Mouse (Mus musculus) myocyte (in vitro differentiated cells): ENCODE measurements around the gene Thap8. TPM values are rescaled to one million over a fixed set of nuclear protein-coding genes. Genes with fewer than 3 reads are reported as not detected.

Experiments used
- H3K27me3 ChIP-seq: one replicate; pipeline ENCODE4 v1.6.1; 2011; ENCODE audit not compliant: control insufficient read depth, insufficient read depth, insufficient read length
- H3K36me3 ChIP-seq: one replicate; pipeline ENCODE4 v1.6.1; 2011; ENCODE audit not compliant: control insufficient read depth, insufficient read depth
- H3K4me2 ChIP-seq: one replicate; pipeline ENCODE4 v1.6.1; 2011; ENCODE audit warnings: low read depth, control low read depth
- H3K4me3 ChIP-seq: one replicate; pipeline ENCODE4 v1.5.1; 2011; ENCODE audit warnings: mild to moderate bottlenecking, control low read depth, moderate library complexity
- H3K79me2 ChIP-seq: one replicate; pipeline ENCODE4 v1.6.1; 2011; ENCODE audit not compliant: control insufficient read depth, insufficient read depth
- H3ac ChIP-seq: one replicate; pipeline ENCODE4 v1.6.1; 2011; ENCODE audit not compliant: control insufficient read depth, insufficient read length
- CEBPB ChIP-seq: IDR thresholded peaks from 2 replicates; pipeline ENCODE4 v1.6.1; 2011; ENCODE audit warnings: mild to moderate bottlenecking, moderate library complexity; ENCODE audit not compliant: poor library complexity, insufficient read depth, severe bottlenecking
- E2F4 ChIP-seq: IDR thresholded peaks from one replicate; pipeline ENCODE4 v1.6.1; 2011; ENCODE audit warnings: mild to moderate bottlenecking, control low read depth, moderate library complexity; ENCODE audit not compliant: insufficient read depth
- MAX ChIP-seq: IDR thresholded peaks from one replicate; pipeline ENCODE4 v1.6.1; 2011; ENCODE audit warnings: low read depth, mild to moderate bottlenecking, control low read depth
- MYOD1 ChIP-seq, 3 experiments: IDR thresholded peaks; one replicate each; pipeline ENCODE4 v1.6.1; 2011; ENCODE audit warnings: control low read depth in 2 of 3, low read depth in 2 of 3, mild to moderate bottlenecking in 2 of 3, moderate library complexity in 1 of 3; ENCODE audit not compliant: insufficient read length in 2 of 3, control insufficient read depth in 1 of 3
- MYOG ChIP-seq, 3 experiments: IDR thresholded peaks; one replicate each; pipeline ENCODE4 v1.6.1; 2011; ENCODE audit warnings: control low read depth in 2 of 3, low read depth in 2 of 3, mild to moderate bottlenecking in 2 of 3; ENCODE audit not compliant: insufficient read length in 2 of 3, control insufficient read depth in 1 of 3, insufficient read depth in 1 of 3
- POLR2A ChIP-seq: IDR thresholded peaks from one replicate; pipeline ENCODE4 v1.6.1; 2011; ENCODE audit warnings: low read depth, mild to moderate bottlenecking, control low read depth, moderate library complexity; ENCODE audit not compliant: insufficient read length
- POLR2AphosphoS2 ChIP-seq: IDR thresholded peaks from one replicate; pipeline ENCODE4 v1.6.1; 2011; ENCODE audit warnings: low read depth, control low read depth; ENCODE audit not compliant: insufficient read length
- REST ChIP-seq: IDR thresholded peaks from one replicate; pipeline ENCODE4 v1.6.1; 2011; ENCODE audit warnings: mild to moderate bottlenecking, control low read depth, moderate library complexity; ENCODE audit not compliant: insufficient read depth, insufficient read length
- SRF ChIP-seq: IDR thresholded peaks from one replicate; pipeline ENCODE4 v1.6.1; 2011; ENCODE audit warnings: low read depth; ENCODE audit not compliant: control insufficient read depth, insufficient read length
- TCF12 ChIP-seq: IDR thresholded peaks from one replicate; pipeline ENCODE4 v1.6.1; 2011; ENCODE audit warnings: mild to moderate bottlenecking, control low read depth; ENCODE audit not compliant: poor library complexity, insufficient read depth, severe bottlenecking
- TCF3 ChIP-seq: IDR thresholded peaks from one replicate; pipeline ENCODE4 v1.6.1; 2011; ENCODE audit warnings: low read depth, control low read depth; ENCODE audit not compliant: insufficient read length
- USF1 ChIP-seq: IDR thresholded peaks from one replicate; pipeline ENCODE4 v1.6.1; 2011; ENCODE audit warnings: low read depth, mild to moderate bottlenecking, control low read depth, moderate library complexity
- polyA plus RNA-seq: library from polyadenylated mRNA; unstranded; fragments of >200 nt; fragmentation: generic; extraction: Trizol; gene quantifications from one replicate; pipeline ENCODE4 v1.2.1, GENCODE M21; 2012; ENCODE audit warnings: missing spikeins

Thap8 gene
- polyA plus RNA-seq, 1 experiment = 0.02 TPM

DNA sequence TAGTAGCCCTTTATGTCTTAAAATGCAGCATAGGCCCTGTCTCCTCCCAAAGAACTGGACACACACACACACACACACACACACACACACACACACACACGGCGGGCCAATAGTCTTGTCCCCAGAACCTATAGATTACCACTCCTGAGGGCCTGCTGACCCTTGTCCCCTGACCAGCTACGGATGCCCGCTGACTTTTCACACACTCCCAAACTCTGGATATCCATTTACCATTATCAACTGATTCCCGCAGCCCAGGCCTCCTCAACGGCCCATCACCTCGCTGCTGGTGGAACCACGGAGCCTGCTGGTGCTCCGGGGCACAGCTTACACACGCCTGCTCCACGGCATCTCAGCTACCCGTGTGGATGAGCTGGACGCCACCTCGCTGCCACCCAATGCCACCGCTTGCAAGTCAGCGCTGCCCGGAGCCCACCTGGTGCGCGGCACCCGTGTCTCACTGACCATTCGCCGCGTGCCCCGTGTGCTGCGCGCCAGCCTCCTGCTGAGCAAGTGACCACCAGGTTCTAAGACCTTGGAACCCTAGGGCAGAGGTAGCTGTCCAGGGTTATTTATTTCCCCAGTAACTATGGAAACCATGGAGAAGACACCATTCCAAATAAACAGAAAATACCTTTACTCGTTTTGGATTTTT, 33.9 kb downstream of the Thap8 start:
- Histone ChIP-seq H3K36me3 (no peaks in the 10 kb centered on the region), H3K79me2 (no peaks in the 10 kb centered on the region), H3K27me3 (no peaks in the 10 kb centered on the region), H3K4me3 (no peak overlapping the region), H3ac (no peak overlapping the region), H3K4me2 (no peak overlapping the region)
- peak in 1 of 3 experiments; percentile 16 for TF ChIP-seq MYOG (IDR thresholded peaks at IDR 0.05; ENCODE audit: control insufficient read depth in 1 of 3, insufficient read depth in 1 of 3, insufficient read length in 2 of 3, low read depth in 2 of 3)
- TF ChIP-seq SRF = no peak
- TF ChIP-seq POLR2AphosphoS2 = peak; percentile 46

DNA sequence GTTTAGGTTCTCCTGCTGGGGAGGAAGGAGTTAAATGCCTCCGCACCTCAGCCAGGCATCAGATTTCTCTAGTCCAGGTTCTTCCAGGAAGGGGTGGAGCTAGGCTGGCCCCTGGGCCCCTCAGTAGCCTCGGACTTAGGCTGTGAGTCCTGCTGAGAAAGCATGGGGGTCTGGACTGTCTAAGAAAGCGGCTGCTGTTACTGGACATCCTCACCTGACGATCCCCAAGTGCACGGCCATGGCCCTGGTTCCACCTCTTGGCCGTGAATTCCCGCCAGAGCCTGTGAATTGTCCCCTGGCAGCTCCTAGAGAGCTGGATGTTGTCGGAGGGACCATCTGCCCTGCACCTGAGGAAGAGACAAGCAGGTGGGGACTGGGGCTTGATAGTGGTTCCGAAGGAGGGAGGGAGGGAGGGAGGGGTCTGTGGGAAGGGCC, 34.8 kb downstream of the Thap8 start, which contains the start of gene Syne4:
Gene Syne4, plus strand, starts transcription at position 87 of the 435 bp plus-strand sequence.
- TF ChIP-seq USF1 (no peak), POLR2A (no peak), TCF3 (no peak), TCF12 (no peak), MAX (no peak), POLR2AphosphoS2 (no peak), CEBPB (no peak), MYOG (IDR thresholded peaks at IDR 0.05; ENCODE audit: control insufficient read depth in 1 of 3, insufficient read depth in 1 of 3, insufficient read length in 2 of 3, low read depth in 2 of 3) (no peak), SRF (no peak), REST (no peak)
- no peaks in the 10 kb centered on the region for H3K36me3 ChIP-seq
- H3K4me2 ChIP-seq = no peak within 1 kb of the TSS
- no peak within 1 kb of the TSS for H3K4me3 ChIP-seq
- H3ac ChIP-seq = no peak within 1 kb of the TSS
- no peaks in the 10 kb centered on the region for H3K79me2 ChIP-seq
- no peaks in the 10 kb centered on the region for H3K27me3 ChIP-seq

DNA sequence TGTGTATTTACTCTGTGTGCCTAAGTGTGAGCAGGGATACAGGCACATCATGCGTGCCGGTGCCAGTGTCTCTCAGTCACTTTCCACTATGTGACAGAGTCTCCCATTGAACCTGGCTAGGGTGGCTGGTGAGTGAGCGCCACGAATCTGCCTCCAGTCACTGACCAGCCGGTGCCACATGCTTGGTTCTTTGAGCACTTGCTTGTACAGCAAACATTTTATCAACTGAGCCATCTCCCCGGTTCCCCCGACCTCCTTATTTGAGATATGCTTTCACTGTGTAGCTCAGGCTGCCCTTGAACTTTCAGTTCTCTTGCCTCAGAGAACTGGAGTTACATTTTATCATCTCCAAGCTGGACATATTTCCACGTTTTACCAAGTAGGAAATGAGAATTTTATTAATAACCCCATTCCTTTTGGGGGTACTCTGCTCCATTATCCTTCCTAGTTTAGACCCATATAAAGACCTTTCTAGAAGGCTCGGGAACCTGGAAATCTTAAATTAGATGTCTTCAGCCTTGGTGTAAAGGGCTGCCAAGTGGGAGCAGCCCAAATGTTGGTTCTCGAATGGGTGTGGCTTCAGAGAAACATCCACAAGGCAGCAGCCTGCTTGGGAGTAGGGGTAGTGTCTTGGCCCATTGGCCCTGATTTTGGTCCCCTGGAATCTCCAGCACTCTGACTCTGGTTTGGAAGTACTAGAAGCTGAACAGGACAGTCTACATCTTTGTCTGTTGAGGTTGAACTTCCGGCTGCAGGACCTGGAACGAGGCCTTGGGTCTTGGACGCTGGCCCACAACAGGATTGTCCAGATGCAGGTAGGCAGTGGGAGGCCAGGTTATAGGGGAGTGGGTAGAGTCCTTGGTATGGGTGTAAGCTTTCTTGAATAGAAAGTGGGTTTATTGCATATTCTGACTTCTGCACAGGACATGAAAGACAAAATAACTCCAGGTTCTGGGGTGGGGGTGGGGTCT, 36.0 kb downstream of the Thap8 start:
- Histone ChIP-seq H3ac (no peak overlapping the region), H3K36me3 (no peaks in the 10 kb centered on the region), H3K27me3 (no peaks in the 10 kb centered on the region), H3K4me3 (no peak overlapping the region), H3K4me2 (no peak overlapping the region), H3K79me2 (no peaks in the 10 kb centered on the region)
- TF ChIP-seq MYOG (IDR thresholded peaks at IDR 0.05; ENCODE audit: control insufficient read depth in 1 of 3, insufficient read depth in 1 of 3, insufficient read length in 2 of 3, low read depth in 2 of 3) (no peak), MYOD1 (IDR thresholded peaks at IDR 0.05; ENCODE audit: control insufficient read depth in 1 of 3, insufficient read length in 2 of 3, low read depth in 2 of 3) (no peak), CEBPB (no peak), POLR2AphosphoS2 (no peak), USF1 (no peak), TCF3 (no peak), MAX (no peak), E2F4 (no peak), SRF (no peak), REST (no peak), POLR2A (no peak), TCF12 (no peak)

DNA sequence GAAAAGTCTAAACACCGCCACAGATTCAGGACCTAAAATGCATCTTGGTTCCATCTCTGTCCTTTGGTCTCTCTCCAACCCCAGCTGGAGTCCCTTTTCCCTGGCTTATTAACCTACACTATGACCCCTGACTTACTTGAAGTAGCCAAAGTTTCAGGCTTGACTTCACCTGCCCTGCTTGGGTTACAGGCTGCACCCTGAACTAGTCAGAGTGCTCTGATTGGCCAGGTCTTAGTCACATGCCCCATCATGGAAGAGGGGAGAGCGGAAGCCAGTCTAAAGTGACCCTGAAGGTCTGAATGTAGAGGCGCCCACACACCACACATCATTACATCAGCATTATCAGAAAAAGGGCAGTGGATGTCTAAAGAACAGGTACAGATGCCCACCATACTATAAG, 38.2 kb downstream of the Thap8 start:
- H3K36me3 ChIP-seq = no peaks in the 10 kb centered on the region
- H3K79me2 ChIP-seq = no peaks in the 10 kb centered on the region
- no peak overlapping the region for H3K4me2 ChIP-seq
- H3ac ChIP-seq = no peak overlapping the region
- H3K27me3 ChIP-seq = no peaks in the 10 kb centered on the region
- TF ChIP-seq REST (no peak), MAX (no peak), POLR2A (no peak), CEBPB (no peak)
- no peak overlapping the region for H3K4me3 ChIP-seq

DNA sequence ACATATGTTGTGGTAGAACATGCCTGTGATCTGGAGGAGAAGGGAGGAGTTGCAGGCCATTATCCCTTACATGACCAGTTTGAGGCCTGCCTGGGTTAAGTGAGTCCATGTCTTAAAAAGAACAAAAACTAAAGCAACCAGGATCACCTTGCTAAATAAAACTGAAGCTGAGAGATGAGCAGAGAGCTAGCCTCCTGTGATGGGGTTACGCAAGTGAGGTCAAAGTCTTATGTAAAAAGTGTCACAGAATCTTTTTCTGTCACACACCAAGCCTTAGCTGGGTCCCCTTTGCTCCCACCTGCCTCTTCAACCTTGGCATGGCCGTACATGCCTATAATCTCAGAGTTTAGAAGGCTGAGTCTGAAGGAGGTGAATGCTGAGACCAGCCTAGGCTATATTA, 41.1 kb downstream of the Thap8 start:
- H3ac ChIP-seq = no peak overlapping the region
- H3K27me3 ChIP-seq = peaks cover 8% of the 10 kb centered on the region
- TF ChIP-seq TCF12 (no peak), POLR2A (no peak)
- no peaks in the 10 kb centered on the region for H3K36me3 ChIP-seq
- H3K4me2 ChIP-seq = peak overlapping the region; percentile 74
- H3K4me3 ChIP-seq = peak overlapping the region; percentile 36
- H3K79me2 ChIP-seq = no peaks in the 10 kb centered on the region
